22 mouse cellular contexts compared by ENCODE assay signal in the genomic region with DNA sequence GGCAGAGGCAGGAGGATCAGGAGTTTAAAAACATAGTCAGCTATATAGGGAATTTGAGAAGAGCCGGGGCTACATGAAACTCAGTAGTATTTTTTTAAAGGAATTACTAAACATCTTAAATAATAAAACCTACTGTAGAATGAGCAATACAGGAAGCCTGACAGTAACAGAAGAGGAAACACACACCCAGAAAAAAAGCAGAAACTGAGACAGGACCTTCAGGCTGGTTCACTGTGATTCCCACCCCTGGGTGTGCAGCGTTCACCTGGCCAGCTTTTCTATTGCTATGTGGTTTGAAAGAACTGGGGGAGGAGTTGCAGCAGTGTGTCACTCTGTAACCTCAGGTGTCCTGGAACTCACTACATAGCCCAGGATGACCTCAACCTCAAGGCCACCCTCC. TPM values are rescaled to one million over a fixed set of nuclear protein-coding genes. Genes with fewer than 3 reads are reported as not detected.
DNase-seq lines count a peak whose midpoint lies in the region; ATAC-seq lines count a peak whose summit lies in the region.
"Had no signal": no experiment of that assay in that cellular context is flagged by ENCODE, and none has a peak within 500 bp of the region (broad histone marks: within the 10 kb centered on the region; RNA-seq: fewer than 3 reads in every experiment).

No protein-coding gene starts in this region.

- peak; percentile 80 for ATAC-seq in granulocyte monocyte progenitor cell, adult 5-6 weeks (replicated peaks; ENCODE audit: poor library complexity, severe bottlenecking)
- peak; percentile 50 for ATAC-seq in megakaryocyte progenitor cell, adult 5-6 weeks (replicated peaks; ENCODE audit: poor library complexity)
- ATAC-seq: forebrain, embryonic 14.5 days; forebrain, postnatal 0 days; hindbrain, postnatal 0 days; inflammation-experienced regulatory T-cells, adult 6 months; intestine, embryonic 16.5 days; Patski had no signal

- DNase-seq in A20 (ENCODE audit: low read depth, low spot score) = peak; percentile 24
- DNase-seq in natural killer cell, adult 2 months (ENCODE audit: low spot score in 2 of 2) = no peak
- no peak for DNase-seq in ovary, postnatal 36 days (ENCODE audit: low spot score)
- DNase-seq in adrenal gland, adult 8-10 months = no peak
- DNase-seq: adrenal gland, postnatal 14 days; cerebellum, adult 11 months; cerebellum, adult 8-10 months; cerebellum, postnatal 10 days; forebrain, postnatal 0 days; gastrocnemius, adult 2 months; gastrocnemius, postnatal 14 days; heart, adult 18-20 months; heart, postnatal 14 days; heart, postnatal 4 days; kidney, adult 18-20 months had no signal

RNA-seq across cellular contexts. Expression of gene Tnpo3, which starts 14.2 kb away (rescaled TPM):
- total RNA-seq in granulocyte monocyte progenitor cell, adult 5-6 weeks (2014; fragmentation: Nextera tagmentation) = 66.4 and 89.6 TPM in 2 replicates
- 74.5 and 77.2 TPM in 2 replicates for total RNA-seq in granulocyte monocyte progenitor cell, adult 5-6 weeks (2017)
- 61.7 and 79.3 TPM in 2 replicates for total RNA-seq in megakaryocyte progenitor cell, adult 5-6 weeks (2015)
- total RNA-seq in megakaryocyte progenitor cell, adult 5-6 weeks (2017) = 61.9 and 74.2 TPM in 2 replicates
- 10 to 100 TPM; 48.3 to 65.6 (median 61.3) TPM for total RNA-seq in adrenal gland, adult 8-10 months (2022)
